Mouse (Mus musculus) inflammation-experienced regulatory T-cells, adult 6 months (primary cell): ENCODE measurements around the gene Ssc4d. TPM values are rescaled to one million over a fixed set of nuclear protein-coding genes. Genes with fewer than 3 reads are reported as not detected.

Experiments
- ATAC-seq: one replicate; pipeline ENCODE4 v1.8.0; 2017
- polyA plus RNA-seq, 3 experiments: library from polyadenylated mRNA; unstranded; fragments of 100-300 nt; shearing (Covaris generic); gene quantifications; one replicate each; pipeline ENCODE4 v1.2.1; 2017

The Ssc4d gene
- polyA plus RNA-seq, 3 experiments from 2014 or later = 1.0 to 2.0 (median 1.4) TPM

GRCm38 (mm10) chr5:135975893-135976668 lies 1.8 kb upstream of the Ssc4d start:
- ATAC-seq = no peak

GRCm38 (mm10) chr5:135971876-135972275 lies 2.5 kb downstream of the Ssc4d start:
- no peak for ATAC-seq

GRCm38 (mm10) chr5:135970247-135970646 lies 4.1 kb downstream of the Ssc4d start:
- ATAC-seq = no peak

GRCm38 (mm10) chr5:135968781-135969180 lies 5.5 kb downstream of the Ssc4d start:
- ATAC-seq = no peak

GRCm38 (mm10) chr5:135966866-135967265 lies 7.5 kb downstream of the Ssc4d start:
- no peak for ATAC-seq

- no peak for ATAC-seq
Measured at GRCm38 (mm10) chr5:135965501-135965930, 8.8 kb downstream of the Ssc4d start.

- ATAC-seq = no peak
Measured at GRCm38 (mm10) chr5:135963280-135963627, 11.1 kb downstream of the Ssc4d start.

- peak; percentile 85 for ATAC-seq
Measured at GRCm38 (mm10) chr5:135962492-135963279, 11.6 kb downstream of the Ssc4d start.

GRCm38 (mm10) chr5:135962125-135962491 lies 12.2 kb downstream of the Ssc4d start:
- ATAC-seq = no peak

GRCm38 (mm10) chr5:135960909-135961635 lies 13.3 kb downstream of the Ssc4d start:
- no peak for ATAC-seq

GRCm38 (mm10) chr5:135959911-135960310 lies 14.4 kb downstream of the Ssc4d start:
- no peak for ATAC-seq

GRCm38 (mm10) chr5:135958367-135958766 lies 16.0 kb downstream of the Ssc4d start:
- ATAC-seq = no peak

- peak; percentile 86 for ATAC-seq
Measured at GRCm38 (mm10) chr5:135957207-135957974, 16.9 kb downstream of the Ssc4d start.

GRCm38 (mm10) chr5:135956300-135957206 lies 17.8 kb downstream of the Ssc4d start:
- no peak for ATAC-seq

GRCm38 (mm10) chr5:135952830-135953229 lies 21.5 kb downstream of the Ssc4d start:
- ATAC-seq = no peak

GRCm38 (mm10) chr5:135951660-135952059 lies 22.7 kb downstream of the Ssc4d start:
- no peak for ATAC-seq

- no peak for ATAC-seq
Measured at GRCm38 (mm10) chr5:135950710-135951412, 23.5 kb downstream of the Ssc4d start.

- no peak for ATAC-seq
Measured at GRCm38 (mm10) chr5:135946621-135947020, 27.7 kb downstream of the Ssc4d start.

- no peak for ATAC-seq
Measured at GRCm38 (mm10) chr5:135945916-135946408, 28.4 kb downstream of the Ssc4d start.

GRCm38 (mm10) chr5:135942710-135943109 lies 31.6 kb downstream of the Ssc4d start:
- ATAC-seq = no peak
